Mouse (Mus musculus) hematopoietic stem cell, adult 5-6 weeks (primary cell): Measurements from ENCODE around the gene Med10. TPM values are rescaled to one million over a fixed set of nuclear protein-coding genes. Genes with fewer than 3 reads are reported as not detected.

Experiments
- ATAC-seq, 2 experiments: fragments of 125-278 bp in 1 of 2; replicated peaks in 1 of 2; 2 replicates each; pipeline ENCODE4 v1.8.0; 2016 to 2017; ENCODE audit warnings: inconsistent platforms in 2 of 2, mild to moderate bottlenecking in 2 of 2, moderate number of reproducible peaks in 2 of 2, low read depth in 1 of 2, moderate TSS enrichment in 1 of 2; ENCODE audit not compliant: low FRiP score in 2 of 2, poor library complexity in 2 of 2, severe bottlenecking in 2 of 2, insufficient read depth in 1 of 2, low TSS enrichment in 1 of 2
- total RNA-seq: library from RNA; stranded (forward); fragments of 172-1452, 232-1000 nt; gene quantifications from 2 replicates; pipeline ENCODE4 v1.2.3, GENCODE M21; 2017

The Med10 gene
- total RNA-seq, 1 experiment from 2014 or later, result 54.4 TPM

- ATAC-seq, result peak; percentile 20 to 37; a peak in 1 of 4 replicates
Observed at GRCm38 (mm10) chr13:69821169-69821822, 19.1 kb downstream of the Med10 start.

GRCm38 (mm10) chr13:69823920-69824637 is 21.9 kb downstream of the Med10 start:
- ATAC-seq, result no peak

- ATAC-seq, result no peak
Observed at GRCm38 (mm10) chr13:69825396-69826095, 23.4 kb downstream of the Med10 start.

- ATAC-seq, result no peak
Observed at GRCm38 (mm10) chr13:69830606-69831005, 28.4 kb downstream of the Med10 start.

GRCm38 (mm10) chr13:69832578-69832977 is 30.4 kb downstream of the Med10 start:
- ATAC-seq, result no peak

GRCm38 (mm10) chr13:69833416-69833815 is 31.2 kb downstream of the Med10 start:
- ATAC-seq, result no peak

- ATAC-seq, result no peak
Observed at GRCm38 (mm10) chr13:69845592-69845991, 43.4 kb downstream of the Med10 start.

- no peak for ATAC-seq
Observed at GRCm38 (mm10) chr13:69849579-69849978, 47.4 kb downstream of the Med10 start.

GRCm38 (mm10) chr13:69852313-69852712 is 50.1 kb downstream of the Med10 start:
- ATAC-seq, result no peak

GRCm38 (mm10) chr13:69853425-69854043 is 51.3 kb downstream of the Med10 start:
- no peak for ATAC-seq

- no peak for ATAC-seq
Observed at GRCm38 (mm10) chr13:69855941-69856340, 53.7 kb downstream of the Med10 start.

GRCm38 (mm10) chr13:69862276-69862675 is 60.1 kb downstream of the Med10 start:
- no peak for ATAC-seq

GRCm38 (mm10) chr13:69864911-69865310 is 62.7 kb downstream of the Med10 start:
- ATAC-seq, result no peak

Other genes starting within 250 kb of the Med10 start
- gene Srd5a1, start 191.0 kb upstream of the Med10 start, total RNA-seq, result 2.8 and 5.6 TPM in 2 replicates
- gene Ube2ql1, start 62.5 kb upstream of the Med10 start, total RNA-seq, result not detected in 2 replicates